Mouse (Mus musculus): ENCODE measurements at regions not wholly inside any gene's neighbourhood (a gene's known extent, or its start where the extent isn't known, plus 50 kb on each side); places are given as distances from the start of the nearest gene placed in this dataset.

DNA sequence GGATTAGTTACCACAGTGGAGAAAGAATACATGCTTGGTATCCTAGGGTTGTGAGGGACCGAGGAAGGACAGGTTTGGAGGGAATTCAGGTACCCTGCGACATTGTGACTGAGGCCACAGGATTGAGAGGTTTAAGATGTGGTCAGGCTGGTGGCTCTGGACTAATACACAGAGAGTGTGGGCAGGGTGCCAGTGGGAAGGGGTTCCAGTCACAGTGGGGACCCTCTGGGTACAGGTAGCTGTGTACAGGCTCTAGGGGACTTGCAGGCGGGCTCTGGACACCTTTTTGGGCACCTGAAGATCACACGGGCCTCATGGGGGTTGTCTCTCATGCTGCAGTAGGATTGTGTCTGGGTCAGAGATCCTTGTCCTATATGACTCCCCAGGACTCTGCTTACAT is 213.1 kb upstream of the Kcnab2 start:
- TF ChIP-seq CTCF (IDR thresholded peaks at IDR 0.05; ENCODE audit: low read depth) (no peak), EP300 (IDR thresholded peaks at IDR 0.05; ENCODE audit: low read depth) (no peak)
